Mouse (Mus musculus) small intestine, adult 2 months (tissue): ENCODE measurements around the gene Prickle2.

Experiments
- CTCF ChIP-seq: fragments of 200-500 bp; IDR thresholded peaks from 2 replicates; pipeline ENCODE4 v1.5.1; 2012; ENCODE audit warnings: low read depth, mild to moderate bottlenecking, control low read depth, inconsistent platforms, low read length, moderate library complexity, mixed read lengths; ENCODE audit not compliant: insufficient replicate concordance, insufficient read length; ENCODE audit errors: extremely low read depth
- POLR2A ChIP-seq: fragments of 200-500 bp; IDR thresholded peaks from 2 replicates; pipeline ENCODE4 v1.6.1; 2012; ENCODE audit warnings: low read depth, mild to moderate bottlenecking, control low read depth, inconsistent platforms, low read length, moderate library complexity

DNA sequence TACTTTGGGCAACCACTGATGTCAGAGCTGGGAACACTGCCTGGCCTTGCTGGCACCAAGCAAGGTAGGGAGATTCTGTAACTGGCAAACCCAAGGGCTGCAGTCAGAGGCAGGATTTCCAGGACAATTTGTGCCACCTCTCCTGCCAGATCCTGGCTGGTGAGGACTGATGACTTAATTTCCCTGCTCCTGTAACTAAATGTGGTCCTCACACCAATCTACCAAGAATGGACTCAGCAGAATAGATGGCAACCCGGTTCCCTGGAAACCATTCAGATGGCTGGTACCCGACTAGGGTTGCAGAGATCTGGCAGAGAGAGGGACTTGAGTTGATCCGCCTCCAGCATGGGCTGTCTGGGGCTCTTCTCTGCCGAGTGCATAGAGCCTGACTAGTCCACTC lies 315.6 kb downstream of the Prickle2 start:
- TF ChIP-seq CTCF: no peak
- no peak for TF ChIP-seq POLR2A
